Mouse (Mus musculus) 3T3-L1 (cell line): ENCODE measurements at regions not wholly inside any gene's neighbourhood (a gene's known extent, or its start where the extent isn't known, plus 50 kb on each side); places are given as distances from the start of the nearest gene placed in this dataset.

Source experiments
- DNase-seq: peaks from one replicate; pipeline ENCODE4 v3.0.0-alpha.2; 2015; ENCODE audit warnings: low read depth, low spot score

GRCm38 (mm10) chr11:55974224-55974875 is 66.5 kb downstream of the Nmur2 start:
- DNase-seq: no peak

DNA sequence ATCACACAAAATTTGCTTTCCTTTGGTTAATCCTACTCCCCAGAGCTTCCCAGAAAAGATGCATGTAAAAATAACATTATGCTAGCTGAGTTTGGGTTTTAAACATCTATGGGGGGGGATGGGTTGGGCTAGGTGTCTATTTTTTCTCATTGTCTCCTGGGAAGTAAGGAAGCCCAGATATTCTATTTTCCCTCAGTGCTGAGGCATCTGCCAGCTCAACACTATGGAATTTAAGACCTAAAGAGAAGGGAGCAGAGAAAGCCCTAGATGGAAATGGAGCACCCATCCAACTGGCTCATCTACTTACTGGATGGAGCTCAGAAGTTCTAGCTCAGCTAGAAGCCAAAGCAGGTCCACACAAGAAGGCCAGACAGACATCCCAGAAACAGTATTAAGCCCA is 74.2 kb downstream of the Nmur2 start:
- no peak for DNase-seq

- DNase-seq: no peak
Measured at GRCm38 (mm10) chr11:55958372-55958771, 82.4 kb downstream of the Nmur2 start.

- DNase-seq: no peak
Measured at GRCm38 (mm10) chr11:55957355-55957754, 83.5 kb downstream of the Nmur2 start.

- no peak for DNase-seq
Measured at GRCm38 (mm10) chr11:55953696-55954095, 87.1 kb downstream of the Nmur2 start.

GRCm38 (mm10) chr11:55949596-55949995 is 91.2 kb downstream of the Nmur2 start:
- DNase-seq: no peak

DNA sequence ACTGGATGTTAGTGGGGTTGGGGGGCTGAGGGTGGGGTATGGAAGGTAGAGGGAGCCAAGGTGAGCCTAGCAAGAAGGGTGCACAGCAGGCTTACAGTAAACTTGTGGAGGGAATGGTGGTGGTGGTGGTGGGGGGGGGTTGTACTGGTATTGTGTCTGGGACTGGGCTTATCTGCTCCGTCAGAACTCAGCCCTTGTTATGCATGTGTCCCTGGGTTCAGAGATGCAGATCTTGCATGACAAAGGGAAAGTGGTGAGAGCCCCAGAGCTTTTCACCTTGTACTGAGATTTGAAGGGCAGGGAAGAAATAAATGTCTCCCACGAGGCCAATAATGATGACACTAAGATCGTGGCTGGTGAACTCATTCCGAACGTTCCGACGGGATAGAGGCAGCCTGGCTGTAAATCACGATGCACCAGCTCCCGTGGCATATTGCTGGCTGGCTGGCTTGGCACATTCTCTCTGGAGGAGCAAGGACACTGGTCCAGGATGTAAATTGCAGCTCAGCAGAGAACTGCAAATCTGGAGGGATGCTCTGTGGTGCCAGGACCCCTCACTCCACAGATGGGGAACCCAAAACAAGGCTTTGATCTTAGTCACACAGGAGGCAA is 94.1 kb downstream of the Nmur2 start:
- no peak for DNase-seq

GRCm38 (mm10) chr11:55946028-55946427 is 94.8 kb downstream of the Nmur2 start:
- DNase-seq: no peak

DNA sequence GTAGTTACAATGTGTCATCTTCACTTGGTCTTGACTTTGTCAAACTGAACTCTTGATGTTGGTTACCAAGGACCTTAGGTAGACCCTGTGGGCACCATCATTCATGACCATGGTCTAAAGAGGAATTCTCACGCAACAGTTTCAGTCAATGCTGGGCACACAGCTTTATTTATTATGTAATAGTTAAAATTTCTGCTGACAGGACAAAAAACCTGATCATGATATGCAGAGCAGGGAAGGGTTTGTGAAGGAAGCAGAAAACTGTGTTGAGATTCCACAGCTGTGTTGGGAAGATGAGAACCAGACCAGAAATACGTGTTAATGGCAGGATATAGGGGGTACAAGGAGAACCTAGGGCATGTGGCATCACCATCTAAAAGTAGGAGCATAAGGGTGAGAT is 100.8 kb downstream of the Nmur2 start:
- DNase-seq: no peak

- DNase-seq: no peak
Measured at GRCm38 (mm10) chr11:55926366-55926765, 114.4 kb downstream of the Nmur2 start.

DNA sequence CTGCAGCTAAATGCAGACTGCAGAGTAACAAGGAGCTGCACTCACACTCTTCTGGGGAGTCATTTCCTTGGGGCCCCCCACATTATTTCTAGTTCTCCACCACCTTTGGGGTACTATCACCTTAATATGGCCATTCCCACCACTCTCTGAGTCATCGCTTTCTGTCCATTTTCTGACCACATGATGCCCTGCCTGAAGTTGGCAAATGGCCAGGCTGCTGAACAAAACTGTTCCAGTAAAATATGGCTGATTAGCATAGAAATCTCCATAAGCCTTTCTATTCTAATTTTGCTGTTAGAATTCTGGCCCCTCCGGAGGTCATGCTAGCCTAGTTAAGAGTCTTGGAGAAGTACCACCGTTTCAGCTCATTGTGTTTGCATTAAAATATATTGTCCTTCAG is 121.7 kb downstream of the Nmur2 start:
- DNase-seq: peak; percentile 42

DNA sequence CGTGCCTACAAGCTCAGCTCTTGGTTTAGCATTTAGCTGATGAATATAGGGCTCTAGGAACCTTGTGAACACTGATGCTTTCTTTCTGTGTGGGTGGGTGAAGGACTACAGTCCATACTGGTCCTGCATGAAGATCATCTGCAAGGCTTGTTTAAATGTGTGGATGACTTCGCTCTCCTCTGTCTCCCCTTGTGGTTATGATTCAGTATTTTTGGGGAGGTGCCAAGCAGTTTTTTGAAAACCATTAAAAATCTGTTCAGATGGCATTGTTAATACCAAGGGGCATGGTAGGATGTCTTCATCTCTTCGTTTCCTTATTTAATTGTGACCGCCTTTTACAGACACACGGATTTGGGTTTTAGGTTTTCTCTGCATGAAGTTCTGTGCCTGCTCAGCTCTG is 122.4 kb downstream of the Nmur2 start:
- peak; percentile 64 for DNase-seq

GRCm38 (mm10) chr11:55897506-55897905 is 143.3 kb downstream of the Nmur2 start:
- DNase-seq: peak; percentile 59

DNA sequence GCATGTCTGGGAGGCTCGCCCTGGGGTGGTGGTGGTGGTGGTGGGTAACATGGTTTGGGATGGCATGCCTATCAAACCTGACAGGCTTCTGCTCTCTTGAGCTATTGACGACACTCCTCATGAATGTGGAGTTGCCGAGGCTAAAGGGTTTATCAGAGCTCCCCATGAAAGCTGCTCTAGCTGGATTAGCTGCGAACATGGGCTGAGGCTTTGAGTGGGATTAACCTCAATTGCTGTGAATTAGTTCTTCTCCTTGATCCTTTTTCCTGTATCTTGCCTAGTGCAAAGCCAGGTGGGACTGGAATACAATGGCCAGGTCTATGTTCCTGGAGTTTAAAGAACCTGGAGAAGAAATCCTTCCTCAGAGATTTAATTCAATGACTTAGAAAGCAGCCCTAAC is 150.6 kb downstream of the Nmur2 start:
- no peak for DNase-seq

DNA sequence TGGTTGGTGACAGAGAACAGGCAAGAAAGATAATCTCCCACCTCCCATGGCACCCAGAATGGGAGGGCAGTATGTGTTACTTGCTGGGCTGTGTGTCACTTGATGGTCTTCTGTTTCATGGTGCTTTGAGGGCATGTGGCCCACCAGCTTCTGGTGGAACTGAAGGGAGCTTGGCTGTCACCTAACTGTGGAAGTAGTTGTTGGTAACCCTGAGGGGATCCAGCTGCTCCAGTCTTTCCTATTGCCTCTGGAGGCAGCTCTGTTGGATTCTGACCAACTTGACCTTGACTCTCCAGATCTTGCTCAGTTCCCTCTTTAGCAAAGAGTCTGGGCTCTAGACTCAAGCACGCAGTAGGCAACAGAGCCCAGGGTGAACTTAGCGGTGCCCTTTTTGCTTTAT is 162.2 kb downstream of the Nmur2 start:
- DNase-seq: no peak

GRCm38 (mm10) chr11:55867141-55867540 is 173.7 kb downstream of the Nmur2 start:
- DNase-seq: peak; percentile 63

DNA sequence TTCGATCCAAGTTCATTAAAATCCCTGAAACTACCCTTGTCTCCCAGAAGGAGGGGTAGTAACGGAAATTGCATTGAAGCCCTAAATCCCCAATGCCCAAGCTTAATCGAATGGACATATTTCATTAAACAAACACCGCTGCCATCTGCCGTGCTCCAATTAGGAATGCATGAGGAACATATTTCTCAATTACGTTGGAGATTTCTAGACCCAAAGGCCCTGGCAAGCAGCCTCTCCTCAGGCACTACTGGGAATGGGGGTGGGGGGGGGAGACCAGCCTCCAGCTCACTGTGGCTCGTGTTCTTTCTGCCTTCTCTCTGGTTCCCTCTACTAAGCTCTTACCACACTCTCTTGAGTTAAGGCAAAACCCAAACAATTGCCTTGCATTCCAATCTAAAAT is 181.6 kb downstream of the Nmur2 start:
- no peak for DNase-seq

DNA sequence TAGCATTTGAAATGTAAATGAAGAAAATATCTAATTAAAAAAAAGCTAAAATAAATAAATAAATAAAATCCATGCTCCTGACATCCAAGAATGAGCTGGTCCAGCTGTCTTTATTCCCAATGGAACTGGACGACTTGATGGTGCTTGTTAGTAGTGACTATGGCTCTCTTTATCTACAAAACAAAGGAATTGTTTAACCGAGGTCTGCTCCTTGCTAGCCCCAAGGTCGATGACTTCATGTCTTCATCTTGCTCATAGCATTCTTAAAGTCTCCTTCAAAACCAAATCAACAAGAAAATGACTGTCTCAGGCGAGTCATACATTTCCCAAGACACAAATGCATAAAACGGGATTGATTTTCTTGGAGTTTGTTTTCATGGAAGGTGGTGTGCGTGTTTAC is 212.5 kb upstream of the Glra1 start:
- no peak for DNase-seq

DNA sequence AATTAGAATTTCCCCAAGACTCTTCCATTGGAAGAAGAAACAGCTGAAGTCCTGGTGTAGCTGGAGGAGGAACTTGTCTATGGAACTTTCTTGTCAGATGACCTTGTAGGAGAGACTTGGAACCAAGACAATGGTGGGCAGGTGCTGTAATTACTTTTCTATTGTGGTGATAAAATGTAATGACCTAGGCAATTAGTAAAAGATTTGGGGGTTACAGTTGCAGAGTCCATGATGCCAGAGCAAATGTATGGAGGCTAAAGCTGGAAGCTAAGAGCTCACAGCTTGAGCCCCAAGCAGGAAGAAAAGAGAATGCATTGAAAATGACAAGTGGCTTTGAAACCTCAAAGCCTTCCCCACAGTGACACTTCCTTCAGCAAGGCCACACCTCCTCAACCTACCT is 208.6 kb upstream of the Glra1 start:
- no peak for DNase-seq

DNA sequence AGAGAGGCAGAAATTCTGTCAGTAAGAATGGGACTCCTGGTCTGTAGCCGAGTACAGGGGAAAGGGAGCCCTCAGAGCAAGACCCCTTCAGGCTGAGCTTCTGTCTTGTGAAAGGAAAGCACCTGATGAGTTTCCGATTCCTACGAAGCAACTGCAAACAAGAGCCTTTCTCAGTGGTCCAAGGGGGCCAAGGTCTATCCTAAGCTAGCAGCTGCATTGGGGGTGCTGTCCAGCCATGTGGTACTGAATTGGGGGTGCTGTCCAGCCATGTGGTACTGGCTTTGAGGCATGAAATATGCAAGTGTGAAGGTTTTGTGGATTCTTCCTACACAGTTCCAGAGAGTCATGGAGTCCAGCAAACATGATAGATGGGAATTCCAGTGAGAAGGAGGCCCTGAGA is 202.7 kb upstream of the Glra1 start:
- peak; percentile 16 for DNase-seq

DNA sequence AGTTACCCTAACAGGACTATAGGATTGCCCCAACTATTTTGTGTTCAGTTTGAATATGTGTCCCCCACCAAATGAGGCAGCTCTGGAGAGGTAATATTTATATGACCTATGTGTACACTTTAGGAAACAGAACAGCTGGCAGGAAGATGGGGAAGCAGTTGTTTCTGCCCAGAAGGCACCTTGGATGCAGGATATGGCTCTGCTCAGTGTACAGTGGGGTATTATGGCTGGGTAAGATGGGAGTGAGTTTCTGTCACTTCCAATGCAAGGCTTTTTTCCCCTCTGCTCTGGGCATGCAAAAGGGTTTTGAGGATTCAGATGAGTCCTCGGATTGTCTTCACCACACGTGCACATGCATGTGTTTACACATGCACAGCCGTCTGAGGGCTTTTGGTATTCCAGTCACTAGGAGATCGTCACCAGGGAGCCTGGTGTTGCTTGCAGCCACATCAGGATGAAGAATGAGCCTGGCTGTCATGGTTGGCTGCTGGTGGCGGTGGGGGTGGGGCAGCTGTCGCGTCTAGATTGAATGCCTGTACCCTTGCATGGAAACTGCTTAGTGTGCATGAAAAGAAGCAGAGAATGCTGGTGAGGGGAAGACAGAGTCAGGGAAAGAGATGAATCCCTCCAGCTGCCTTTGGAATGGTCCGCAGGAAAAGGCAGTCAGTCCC is 183.3 kb upstream of the Glra1 start:
- no peak for DNase-seq

GRCm38 (mm10) chr11:55789638-55790037 is 181.6 kb upstream of the Glra1 start:
- no peak for DNase-seq

- DNase-seq: no peak
Measured at GRCm38 (mm10) chr11:55781044-55781443, 173.0 kb upstream of the Glra1 start.
